Mouse (Mus musculus): ENCODE results near the gene Prkd2. TPM values are rescaled to one million over a fixed set of nuclear protein-coding genes. Genes with fewer than 3 reads are reported as not detected.

Prkd2 gene
- polyA plus RNA-seq, 1 experiment from 2014 or later = 12.6 TPM

DNA sequence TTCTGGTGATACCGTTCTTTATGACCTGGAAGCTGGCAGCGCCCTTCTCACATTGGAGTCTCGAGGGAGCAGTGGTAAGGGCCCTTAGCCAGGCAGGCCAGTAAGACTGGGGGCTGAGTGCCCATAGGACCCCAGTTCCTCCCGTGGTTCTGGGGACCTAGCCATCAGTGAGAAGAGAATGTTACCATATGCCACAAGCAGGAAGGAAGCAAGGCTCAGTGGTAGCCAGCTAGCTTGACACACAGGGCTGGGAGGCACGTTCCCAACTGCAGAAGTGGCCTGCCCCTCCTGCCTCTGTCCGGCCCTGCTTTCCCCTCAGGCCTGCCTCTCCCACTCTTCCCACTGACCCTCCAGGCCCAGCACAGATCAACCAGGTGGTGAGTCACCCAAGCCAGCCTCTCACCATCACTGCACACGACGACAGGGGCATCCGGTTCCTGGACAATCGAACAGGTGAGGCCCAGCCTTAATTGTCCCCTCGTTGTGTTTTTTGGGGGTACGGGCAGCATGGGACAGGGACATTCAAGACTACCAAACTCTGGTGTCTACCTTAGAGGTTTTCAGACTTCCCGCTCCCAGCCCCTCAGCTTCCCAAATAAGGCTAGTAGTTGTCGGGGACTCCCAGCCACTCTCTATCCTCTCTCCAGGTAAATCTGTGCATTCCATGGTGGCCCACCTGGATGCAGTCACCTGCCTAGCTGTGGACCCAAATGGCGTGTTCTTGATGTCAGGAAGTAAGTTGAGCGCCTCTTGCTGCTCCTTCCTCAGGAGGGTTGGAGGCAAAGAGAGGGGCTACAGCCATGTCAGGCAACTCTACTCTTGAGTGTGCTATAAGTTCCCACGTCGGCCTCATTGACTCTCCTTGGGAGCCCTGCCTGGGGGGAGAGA is 4.5 kb upstream of the Prkd2 start:
- Histone ChIP-seq H3K9me3 (no peaks in the 10 kb centered on the region), H3K4me3 (no peak overlapping the region)
- WGBS = 93% methylated on average over 18 of the region's 18 CpGs

DNA sequence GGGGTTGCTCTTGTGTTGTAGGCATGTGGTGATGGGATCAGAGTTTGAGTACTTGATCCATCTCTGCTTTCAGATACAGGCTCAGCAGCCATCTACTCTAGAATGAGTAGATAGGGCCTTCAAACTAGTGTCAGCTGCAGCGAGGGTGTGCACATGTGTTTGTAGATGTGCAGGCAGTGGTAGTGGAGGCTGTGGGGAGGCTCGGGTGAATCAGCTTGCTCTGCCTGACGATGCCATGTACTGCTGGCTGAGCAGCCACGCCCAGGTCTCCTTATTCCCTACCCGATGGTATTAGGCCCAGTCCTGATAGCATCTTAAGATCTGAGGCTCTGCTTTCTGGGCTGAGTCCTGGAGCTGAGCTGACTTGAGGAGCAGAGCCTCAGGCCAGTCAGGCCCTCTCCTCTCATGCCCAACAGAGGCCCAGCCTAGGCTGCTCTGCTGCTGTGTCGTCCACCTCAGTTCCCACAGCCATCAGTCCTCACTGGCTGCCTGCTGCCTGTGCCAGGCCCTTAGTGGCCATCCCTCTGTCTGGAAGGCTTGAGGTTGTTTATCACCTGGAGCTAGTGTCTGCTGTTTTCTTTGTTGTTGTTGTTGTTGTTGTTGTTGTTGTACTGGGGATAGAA is 3.8 kb upstream of the Prkd2 start:
- WGBS = 86% methylated on average over 6 of the region's 6 CpGs
- peaks cover 79% of the 10 kb centered on the region for H3K36me3 ChIP-seq
- H3K27ac ChIP-seq = no peak overlapping the region

More for the DNA sequence above, 4.5 kb upstream of the Prkd2 start:
- peaks cover 22% of the 10 kb centered on the region for H3K4me1 ChIP-seq (replicated peaks)
- no peak for DNase-seq (ENCODE audit: low spot score)
- no peaks in the 10 kb centered on the region for H3K27me3 ChIP-seq (ENCODE audit: insufficient read depth, poor library complexity, severe bottlenecking)
- peaks cover 87% of the 10 kb centered on the region for H3K36me3 ChIP-seq
- H3K27ac ChIP-seq = no peak overlapping the region

DNA sequence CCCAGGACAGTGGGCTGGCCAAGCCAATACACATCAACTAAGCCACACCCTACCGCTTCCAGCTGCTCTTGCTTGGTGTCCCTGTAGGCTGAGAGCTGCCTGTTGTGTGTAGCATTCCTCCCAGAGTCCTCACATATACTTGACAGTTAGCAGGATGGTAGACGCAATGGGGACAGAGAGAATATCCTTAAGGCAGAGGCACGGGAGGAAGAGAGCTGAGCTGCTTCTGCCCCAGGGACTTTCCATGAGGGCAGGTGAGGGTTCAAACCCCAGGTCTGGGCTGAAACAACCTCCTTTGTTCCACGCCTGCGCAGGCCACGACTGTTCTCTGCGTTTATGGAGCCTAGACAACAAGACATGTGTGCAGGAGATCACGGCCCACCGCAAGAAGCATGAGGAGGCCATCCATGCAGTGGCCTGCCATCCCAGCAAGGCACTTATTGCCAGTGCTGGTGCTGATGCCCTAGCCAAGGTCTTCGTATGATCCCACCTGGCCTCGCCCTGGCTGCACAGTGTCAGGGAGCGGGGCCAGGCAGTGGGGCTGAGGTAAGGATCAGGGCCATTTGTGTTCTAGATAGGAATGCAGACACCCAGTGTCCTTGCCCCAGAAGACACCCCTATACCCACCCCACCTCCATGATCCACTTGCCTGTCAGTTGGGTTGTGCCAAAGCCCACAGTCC is 3.1 kb upstream of the Prkd2 start:
- 95% methylated on average over 12 of the region's 12 CpGs for WGBS
- H3K9me3 ChIP-seq = no peaks in the 10 kb centered on the region
- no peak overlapping the region for H3K4me3 ChIP-seq
- peaks cover 73% of the 10 kb centered on the region for H3K36me3 ChIP-seq
- peaks cover 5% of the 10 kb centered on the region; the same call in 1 of the 2 replicates for H3K27me3 ChIP-seq (ENCODE audit: insufficient read depth, poor library complexity, severe bottlenecking)
- H3K27ac ChIP-seq = no peak overlapping the region
- H3K4me1 ChIP-seq (replicated peaks) = peaks cover 36% of the 10 kb centered on the region
- DNase-seq (ENCODE audit: low spot score) = no peak

More for the DNA sequence above, 3.8 kb upstream of the Prkd2 start:
- DNase-seq (ENCODE audit: low spot score) = no peak
- no peaks in the 10 kb centered on the region for H3K9me3 ChIP-seq
- no peak overlapping the region for H3K4me3 ChIP-seq
- H3K4me1 ChIP-seq (replicated peaks) = peaks cover 30% of the 10 kb centered on the region
- H3K27me3 ChIP-seq (ENCODE audit: insufficient read depth, poor library complexity, severe bottlenecking) = no peaks in the 10 kb centered on the region

- peaks cover 67% of the 10 kb centered on the region for H3K36me3 ChIP-seq
- H3K27ac ChIP-seq = no peak overlapping the region
- WGBS = 84% methylated on average over 2 of the region's 2 CpGs
- H3K4me3 ChIP-seq = no peak overlapping the region
- peaks cover 11% of the 10 kb centered on the region; the same call in 1 of the 2 replicates for H3K27me3 ChIP-seq (ENCODE audit: insufficient read depth, poor library complexity, severe bottlenecking)
- H3K9me3 ChIP-seq = no peaks in the 10 kb centered on the region
- H3K4me1 ChIP-seq (replicated peaks) = peaks cover 41% of the 10 kb centered on the region
- no peak for DNase-seq (ENCODE audit: low spot score)
Measured at GRCm38 (mm10) chr7:16840109-16840491, 2.6 kb upstream of the Prkd2 start.

DNA sequence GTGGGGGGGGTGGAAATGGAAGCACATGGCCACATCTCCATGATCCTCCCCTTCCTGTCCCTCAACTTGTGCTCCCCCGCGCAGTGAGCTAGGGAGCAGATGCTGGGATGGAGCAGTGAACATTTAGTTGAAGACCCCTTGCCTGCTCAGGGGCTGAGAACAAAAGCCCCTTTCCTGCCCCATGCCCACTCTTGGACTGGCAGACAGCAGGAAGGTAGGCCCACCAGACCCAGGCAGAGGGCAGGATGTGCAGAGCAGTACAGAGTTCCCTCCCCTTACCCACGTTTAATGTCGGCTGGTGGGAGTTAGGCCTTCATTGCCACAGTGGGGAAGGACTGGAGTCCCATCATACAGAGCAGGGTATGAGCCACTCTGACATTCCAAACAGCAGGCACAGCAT is 1.6 kb upstream of the Prkd2 start:
- no peak for DNase-seq (ENCODE audit: low spot score)
- Histone ChIP-seq H3K27ac (no peak overlapping the region), H3K27me3 (ENCODE audit: insufficient read depth, poor library complexity, severe bottlenecking) (peaks cover 12% of the 10 kb centered on the region; the same call in 1 of the 2 replicates), H3K36me3 (peaks cover 65% of the 10 kb centered on the region), H3K4me1 (replicated peaks) (peaks cover 51% of the 10 kb centered on the region), H3K9me3 (no peaks in the 10 kb centered on the region), H3K4me3 (no peak overlapping the region; the same call in 1 of the 2 replicates)
- WGBS = 83% methylated on average over 4 of the region's 4 CpGs

- Histone ChIP-seq H3K27me3 (ENCODE audit: insufficient read depth, poor library complexity, severe bottlenecking) (peaks cover 12% of the 10 kb centered on the region; the same call in 1 of the 2 replicates), H3K27ac (peak overlapping the region; percentile 87), H3K9me3 (no peaks in the 10 kb centered on the region), H3K4me1 (replicated peaks) (peaks cover 52% of the 10 kb centered on the region), H3K36me3 (peaks cover 58% of the 10 kb centered on the region), H3K4me3 (peak overlapping the region; percentile 74)
- WGBS = 43% methylated on average over 11 of the region's 11 CpGs
- DNase-seq (ENCODE audit: low spot score) = no peak
Measured at GRCm38 (mm10) chr7:16841561-16842560, 841 bp upstream of the Prkd2 start.

DNA sequence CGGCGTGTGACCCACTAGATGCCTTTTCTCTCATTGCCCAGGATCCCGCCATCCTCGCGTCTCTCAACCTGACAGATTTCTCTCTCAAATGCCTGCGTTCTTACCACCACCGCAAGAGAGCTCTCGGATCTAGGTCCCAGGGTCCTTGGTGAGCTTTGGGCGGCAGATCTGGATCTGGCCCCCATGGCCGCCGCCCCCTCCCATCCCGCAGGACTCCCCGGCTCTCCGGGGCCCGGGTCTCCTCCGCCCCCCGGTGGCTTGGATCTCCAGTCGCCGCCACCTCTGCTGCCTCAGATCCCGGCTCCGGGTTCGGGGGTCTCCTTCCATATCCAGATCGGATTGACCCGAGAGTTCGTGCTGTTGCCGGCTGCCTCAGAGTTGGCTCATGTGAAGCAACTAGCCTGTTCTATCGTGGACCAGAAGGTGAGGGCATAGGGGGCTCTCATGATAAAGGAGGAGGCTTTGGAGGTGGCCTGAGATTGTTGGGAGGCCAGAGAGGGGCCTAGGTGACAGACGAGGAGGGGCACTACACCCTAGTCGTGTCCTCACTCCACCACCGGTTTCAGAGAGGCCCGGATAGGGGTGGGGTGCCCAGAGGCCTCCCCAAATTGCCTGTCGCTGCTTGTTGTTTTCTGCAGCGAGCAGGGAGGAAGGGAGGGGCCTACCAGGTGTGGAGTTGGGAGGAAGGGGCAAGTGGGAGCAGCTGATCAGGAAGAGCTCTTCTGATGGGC is 904 bp downstream of the Prkd2 start:
- H3K36me3 ChIP-seq = peaks cover 54% of the 10 kb centered on the region
- H3K4me3 ChIP-seq = peak overlapping the region; percentile 74
- 1% methylated on average over 33 of the region's 33 CpGs for WGBS
- H3K27ac ChIP-seq = peak overlapping the region; percentile 87
- DNase-seq (ENCODE audit: low spot score) = peak; percentile 39
- no peaks in the 10 kb centered on the region for H3K9me3 ChIP-seq
- peaks cover 54% of the 10 kb centered on the region for H3K4me1 ChIP-seq (replicated peaks)
- peaks cover 12% of the 10 kb centered on the region; the same call in 1 of the 2 replicates for H3K27me3 ChIP-seq (ENCODE audit: insufficient read depth, poor library complexity, severe bottlenecking)

- peak overlapping the region; percentile 74; the same call in 1 of the 2 replicates for H3K4me3 ChIP-seq
Measured at GRCm38 (mm10) chr7:16844696-16845071, 2.0 kb downstream of the Prkd2 start.

DNA sequence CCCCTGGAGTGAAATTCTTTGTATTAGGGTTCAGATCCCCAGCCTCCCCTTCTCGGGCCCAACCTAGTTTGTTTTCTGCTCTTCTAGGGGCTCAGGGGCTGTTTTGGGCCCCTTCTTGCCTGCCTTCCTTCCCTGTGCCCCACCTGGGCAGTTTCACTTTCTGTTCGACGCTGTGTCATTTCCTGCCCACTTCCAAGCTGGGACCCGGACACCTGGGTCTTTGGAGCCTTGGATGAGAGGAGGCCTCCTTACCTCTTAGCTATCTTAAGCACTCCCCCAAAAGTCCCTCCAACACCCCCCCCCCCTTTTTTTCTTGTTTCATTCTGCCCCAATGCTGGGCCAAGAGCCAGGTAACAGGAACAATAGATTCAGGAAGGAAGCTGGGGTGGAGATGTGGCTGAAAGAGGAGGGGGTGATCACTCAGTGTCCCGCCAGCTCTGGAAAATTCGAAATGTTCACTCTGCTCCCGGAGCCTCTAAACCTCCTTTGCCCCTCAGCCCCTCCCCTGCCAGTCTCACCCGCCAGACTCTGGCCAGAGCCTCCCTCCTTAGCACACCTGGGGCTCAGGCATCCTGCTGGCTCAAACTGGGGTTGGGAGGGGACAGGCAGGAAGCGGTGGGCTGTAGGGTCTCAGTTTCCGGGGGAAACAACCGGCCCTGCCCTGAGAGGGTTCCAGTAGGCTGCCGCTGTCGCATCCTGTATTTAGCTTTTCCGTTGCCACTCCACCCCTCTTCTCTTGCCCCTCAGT is 2.5 kb downstream of the Prkd2 start:
- no peak for DNase-seq (ENCODE audit: low spot score)
- Histone ChIP-seq H3K27me3 (ENCODE audit: insufficient read depth, poor library complexity, severe bottlenecking) (peaks cover 12% of the 10 kb centered on the region; the same call in 1 of the 2 replicates), H3K27ac (peak overlapping the region; percentile 71), H3K4me1 (replicated peaks) (peaks cover 56% of the 10 kb centered on the region), H3K36me3 (peaks cover 54% of the 10 kb centered on the region), H3K9me3 (no peaks in the 10 kb centered on the region), H3K4me3 (peak overlapping the region; percentile 37)
- 40% methylated on average over 14 of the region's 14 CpGs for WGBS

More at GRCm38 (mm10) chr7:16844696-16845071, 2.0 kb downstream of the Prkd2 start:
- Histone ChIP-seq H3K27ac (peak overlapping the region; percentile 26; the same call in 1 of the 2 replicates), H3K4me1 (replicated peaks) (peaks cover 56% of the 10 kb centered on the region), H3K9me3 (no peaks in the 10 kb centered on the region), H3K36me3 (peaks cover 54% of the 10 kb centered on the region), H3K27me3 (ENCODE audit: insufficient read depth, poor library complexity, severe bottlenecking) (peaks cover 12% of the 10 kb centered on the region; the same call in 1 of the 2 replicates)
- no peak for DNase-seq (ENCODE audit: low spot score)
- WGBS = 65% methylated on average over 3 of the region's 3 CpGs

DNA sequence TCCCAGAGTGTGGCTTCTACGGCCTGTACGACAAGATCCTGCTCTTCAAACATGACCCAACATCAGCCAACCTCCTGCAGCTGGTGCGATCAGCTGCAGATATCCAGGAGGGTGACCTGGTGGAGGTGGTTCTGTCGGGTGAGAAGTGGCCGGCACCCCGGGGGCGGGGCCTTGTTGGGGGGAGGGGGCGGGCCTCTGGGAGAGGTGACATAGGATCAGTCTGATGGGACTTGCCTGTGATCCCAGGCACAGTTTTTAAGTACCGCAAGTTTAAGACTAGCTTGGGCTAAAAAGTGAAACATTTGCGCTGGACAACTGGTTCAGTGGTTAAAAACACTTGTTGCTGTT is 3.1 kb downstream of the Prkd2 start:
- Histone ChIP-seq H3K36me3 (peaks cover 54% of the 10 kb centered on the region), H3K9me3 (no peaks in the 10 kb centered on the region), H3K4me1 (replicated peaks) (peaks cover 56% of the 10 kb centered on the region), H3K4me3 (peak overlapping the region; percentile 37), H3K27me3 (ENCODE audit: insufficient read depth, poor library complexity, severe bottlenecking) (peaks cover 12% of the 10 kb centered on the region; the same call in 1 of the 2 replicates), H3K27ac (peak overlapping the region; percentile 71; the same call in 1 of the 2 replicates)
- 34% methylated on average over 10 of the region's 10 CpGs for WGBS
- no peak for DNase-seq (ENCODE audit: low spot score)

- no peak overlapping the region for H3K27ac ChIP-seq
- WGBS = 96% methylated on average over 5 of the region's 5 CpGs
- H3K4me3 ChIP-seq = no peak overlapping the region
- H3K36me3 ChIP-seq = peaks cover 52% of the 10 kb centered on the region
- DNase-seq (ENCODE audit: low spot score) = no peak
- no peaks in the 10 kb centered on the region for H3K9me3 ChIP-seq
- H3K27me3 ChIP-seq (ENCODE audit: insufficient read depth, poor library complexity, severe bottlenecking) = peaks cover 12% of the 10 kb centered on the region; the same call in 1 of the 2 replicates
- H3K4me1 ChIP-seq (replicated peaks) = peaks cover 46% of the 10 kb centered on the region
Measured at GRCm38 (mm10) chr7:16846775-16847174, 4.1 kb downstream of the Prkd2 start.

Data from hindbrain, embryonic 10.5 days (tissue).